Mouse (Mus musculus) left cerebral cortex, adult 18-20 months (tissue): ENCODE measurements around the gene Ifnar1. TPM values are rescaled to one million over a fixed set of nuclear protein-coding genes. Genes with fewer than 3 reads are reported as not detected.
A peak's percentile ranks its signal among the peaks of the same experiment; 100 is the strongest.

Experiments
- DNase-seq, 2 experiments: peaks; one replicate each; pipeline ENCODE4 v3.0.0; 2021 to 2022; ENCODE audit warnings: low spot score in 2 of 2, mixed read lengths in 1 of 2
- total RNA-seq, 2 experiments: library from RNA; stranded (reverse); gene quantifications; 2 replicates each; pipeline ENCODE4 v1.2.3; 2021

Gene Ifnar1
- total RNA-seq, 2 experiments from 2014 or later = 41.7 to 53.2 TPM

- DNase-seq = no peak
Observed at GRCm38 (mm10) chr16:91536372-91536771, 51.3 kb downstream of the Ifnar1 start.

- DNase-seq = no peak
Observed at GRCm38 (mm10) chr16:91537065-91537464, 52.0 kb downstream of the Ifnar1 start.

GRCm38 (mm10) chr16:91538051-91538450, 53.0 kb downstream of the Ifnar1 start:
- no peak for DNase-seq

GRCm38 (mm10) chr16:91538513-91538912, 53.5 kb downstream of the Ifnar1 start:
- DNase-seq = no peak

GRCm38 (mm10) chr16:91541573-91542081, 56.6 kb downstream of the Ifnar1 start:
- DNase-seq = peak in 1 of 2 experiments; percentile 33

- DNase-seq = no peak
Observed at GRCm38 (mm10) chr16:91543619-91544018, 58.6 kb downstream of the Ifnar1 start.

- DNase-seq = no peak
Observed at GRCm38 (mm10) chr16:91545597-91546281, 60.7 kb downstream of the Ifnar1 start.

- DNase-seq = no peak
Observed at GRCm38 (mm10) chr16:91546391-91546835, 61.4 kb downstream of the Ifnar1 start.

- peak in 1 of 2 experiments; percentile 47 for DNase-seq
Observed at GRCm38 (mm10) chr16:91546836-91547741, 62.1 kb downstream of the Ifnar1 start, which contains the start of gene Ifngr2. Ifngr2 (plus strand) TSS chr16:91547072.

GRCm38 (mm10) chr16:91547974-91548373, 62.9 kb downstream of the Ifnar1 start:
- no peak for DNase-seq

- DNase-seq = no peak
Observed at GRCm38 (mm10) chr16:91548586-91548985, 63.5 kb downstream of the Ifnar1 start.

- DNase-seq = no peak
Observed at GRCm38 (mm10) chr16:91548996-91549395, 64.0 kb downstream of the Ifnar1 start.

GRCm38 (mm10) chr16:91549616-91550015, 64.6 kb downstream of the Ifnar1 start:
- no peak for DNase-seq

- no peak for DNase-seq
Observed at GRCm38 (mm10) chr16:91551081-91551524, 66.1 kb downstream of the Ifnar1 start.

- no peak for DNase-seq
Observed at GRCm38 (mm10) chr16:91552072-91552471, 67.0 kb downstream of the Ifnar1 start.

- no peak for DNase-seq
Observed at GRCm38 (mm10) chr16:91553625-91554024, 68.6 kb downstream of the Ifnar1 start.

GRCm38 (mm10) chr16:91555017-91555605, 70.1 kb downstream of the Ifnar1 start:
- no peak for DNase-seq

GRCm38 (mm10) chr16:91556659-91557058, 71.6 kb downstream of the Ifnar1 start:
- no peak for DNase-seq
